Mouse (Mus musculus): ENCODE results near the gene Cntn6. TPM values are rescaled to one million over a fixed set of nuclear protein-coding genes. Genes with fewer than 3 reads are reported as not detected.

Gene Cntn6
- not detected in 2 replicates for polyA plus RNA-seq (2012; rRNA removed)

DNA sequence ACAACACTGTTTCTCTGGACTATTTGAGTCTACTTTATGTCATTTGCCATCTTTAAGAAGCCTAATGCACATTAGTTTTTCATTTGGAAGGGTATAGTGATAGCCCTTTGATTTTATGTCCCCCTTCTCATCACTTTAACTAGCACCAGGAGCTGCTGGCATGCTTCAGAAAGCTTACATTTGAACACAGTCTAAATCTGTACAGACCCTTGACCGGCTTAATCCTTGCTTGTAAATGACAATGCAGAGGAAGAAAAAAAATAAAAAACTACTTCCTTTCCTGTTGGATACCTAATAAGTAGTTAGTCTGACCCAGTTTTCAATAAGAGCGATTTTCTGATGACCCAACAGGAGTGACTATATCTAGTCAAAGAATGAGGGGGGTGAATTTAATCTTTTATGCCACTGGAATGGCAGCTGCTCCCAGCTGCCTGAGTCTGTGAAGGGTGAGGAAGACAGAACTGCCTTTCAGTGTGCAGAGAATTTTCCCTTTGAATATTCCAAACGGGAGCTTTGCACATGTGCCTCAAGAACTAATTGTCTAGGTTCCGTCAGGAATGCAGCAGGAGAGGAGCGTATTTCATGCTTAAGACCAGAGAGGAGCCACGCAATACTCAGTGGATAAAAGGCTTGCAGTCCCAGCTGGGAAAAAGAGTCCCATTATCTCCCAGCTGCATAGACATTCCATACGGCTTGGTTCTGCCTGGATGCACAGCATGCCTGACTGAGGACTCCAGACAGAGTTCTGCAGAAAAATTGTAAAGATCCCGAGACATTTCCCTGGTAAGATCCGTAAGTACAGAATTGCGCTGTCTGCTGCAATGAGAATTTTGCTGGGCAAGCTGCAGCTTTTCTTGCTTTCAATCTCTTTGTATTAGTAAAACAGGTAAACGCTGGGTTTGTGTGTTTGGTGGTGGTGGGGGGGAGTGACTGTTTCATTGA, at the start of gene Cntn6:
Cntn6 (plus strand) TSS at position 301 of the 942 bp plus-strand sequence.
- no peak for DNase-seq
- H3K27ac ChIP-seq (ENCODE audit: control insufficient read depth, insufficient read depth, low read length): no peak within 1 kb of the TSS
- H3K4me3 ChIP-seq (ENCODE audit: control insufficient read depth, insufficient read depth, low read length): no peak within 1 kb of the TSS
- no peaks in the 10 kb centered on the region for H3K4me1 ChIP-seq (replicated peaks; ENCODE audit: control insufficient read depth, insufficient read depth, low read length)
- H3K36me3 ChIP-seq (ENCODE audit: control insufficient read depth, insufficient read depth, low read length): no peaks in the 10 kb centered on the region
- TF ChIP-seq POLR2A (IDR thresholded peaks at IDR 0.05; ENCODE audit: control insufficient read depth, extremely low read depth, insufficient read depth, low read length, poor library complexity) (no peak), CTCF (IDR thresholded peaks at IDR 0.05; ENCODE audit: borderline replicate concordance, control insufficient read depth, extremely low read depth, insufficient read depth, low read length, poor library complexity) (no peak)
- WGBS: 89% methylated on average over 11 of the region's 11 CpGs
- H3K27me3 ChIP-seq (ENCODE audit: control insufficient read depth, insufficient read depth, low read length): no peaks in the 10 kb centered on the region

DNA sequence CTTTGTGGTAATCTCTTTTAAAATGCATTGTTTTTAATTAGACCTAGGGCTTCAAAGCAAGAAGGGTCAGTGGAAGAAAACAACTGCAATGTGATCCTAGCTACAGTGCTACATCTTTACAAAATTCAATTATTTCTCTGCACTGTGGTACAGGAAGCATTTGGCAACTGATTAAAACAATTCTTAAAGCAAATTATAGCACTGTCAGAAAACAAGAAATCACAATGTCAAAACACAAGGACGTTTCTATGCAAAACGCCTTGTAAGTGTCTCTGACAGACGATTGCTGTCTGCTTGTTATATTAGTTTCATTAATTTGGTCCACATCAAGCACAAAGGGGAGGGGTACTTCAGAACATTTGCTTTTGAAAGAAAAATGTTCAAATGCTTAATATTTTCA, 48.9 kb upstream of the Cntn6 start:
- H3K4me1 ChIP-seq (replicated peaks; ENCODE audit: control insufficient read depth, insufficient read depth, low read length): no peaks in the 10 kb centered on the region
- H3K27ac ChIP-seq (ENCODE audit: control insufficient read depth, insufficient read depth, low read length): no peak overlapping the region
- TF ChIP-seq POLR2A (IDR thresholded peaks at IDR 0.05; ENCODE audit: control insufficient read depth, extremely low read depth, insufficient read depth, low read length, poor library complexity) (no peak), CTCF (IDR thresholded peaks at IDR 0.05; ENCODE audit: borderline replicate concordance, control insufficient read depth, extremely low read depth, insufficient read depth, low read length, poor library complexity) (no peak)
- H3K27me3 ChIP-seq (ENCODE audit: control insufficient read depth, insufficient read depth, low read length): no peaks in the 10 kb centered on the region
- no peak for DNase-seq
- 86% methylated on average over 3 of the region's 3 CpGs for WGBS
- H3K36me3 ChIP-seq (ENCODE audit: control insufficient read depth, insufficient read depth, low read length): no peaks in the 10 kb centered on the region
- H3K4me3 ChIP-seq (ENCODE audit: control insufficient read depth, insufficient read depth, low read length): no peak overlapping the region

DNA sequence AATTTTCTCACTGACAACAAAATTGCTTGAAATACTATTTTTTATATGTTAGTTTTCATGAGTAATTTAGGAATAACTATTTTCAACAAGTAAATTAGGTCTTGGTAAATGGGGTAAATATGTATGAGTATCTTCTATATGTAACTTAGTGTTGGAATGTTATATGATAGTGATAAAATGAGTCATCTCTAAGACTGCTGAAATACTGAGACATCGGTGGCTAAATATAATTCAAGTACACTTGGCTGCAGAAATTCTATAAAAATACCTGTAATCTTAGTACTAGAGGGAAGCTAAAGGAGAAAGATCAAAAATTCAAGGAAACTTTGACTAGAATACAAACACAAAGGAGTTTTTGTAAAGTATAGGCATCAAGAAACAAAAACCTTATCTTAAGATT, 21.9 kb upstream of the Cntn6 start:
- H3K27me3 ChIP-seq (ENCODE audit: control insufficient read depth, insufficient read depth, low read length): no peaks in the 10 kb centered on the region
- no peaks in the 10 kb centered on the region for H3K36me3 ChIP-seq (ENCODE audit: control insufficient read depth, insufficient read depth, low read length)
- no peak for DNase-seq
- H3K4me3 ChIP-seq (ENCODE audit: control insufficient read depth, insufficient read depth, low read length): no peak overlapping the region
- no peaks in the 10 kb centered on the region for H3K4me1 ChIP-seq (replicated peaks; ENCODE audit: control insufficient read depth, insufficient read depth, low read length)
- no peak overlapping the region for H3K27ac ChIP-seq (ENCODE audit: control insufficient read depth, insufficient read depth, low read length)
- TF ChIP-seq CTCF (IDR thresholded peaks at IDR 0.05; ENCODE audit: borderline replicate concordance, control insufficient read depth, extremely low read depth, insufficient read depth, low read length, poor library complexity) (no peak), POLR2A (IDR thresholded peaks at IDR 0.05; ENCODE audit: control insufficient read depth, extremely low read depth, insufficient read depth, low read length, poor library complexity) (no peak)
- WGBS: 100% methylated on average over 1 of the region's 1 CpGs

- H3K4me3 ChIP-seq (ENCODE audit: control insufficient read depth, insufficient read depth, low read length): no peak overlapping the region
- no peak overlapping the region for H3K27ac ChIP-seq (ENCODE audit: control insufficient read depth, insufficient read depth, low read length)
- DNase-seq: no peak
- TF ChIP-seq CTCF (IDR thresholded peaks at IDR 0.05; ENCODE audit: borderline replicate concordance, control insufficient read depth, extremely low read depth, insufficient read depth, low read length, poor library complexity) (no peak), POLR2A (IDR thresholded peaks at IDR 0.05; ENCODE audit: control insufficient read depth, extremely low read depth, insufficient read depth, low read length, poor library complexity) (no peak)
- no peaks in the 10 kb centered on the region for H3K36me3 ChIP-seq (ENCODE audit: control insufficient read depth, insufficient read depth, low read length)
- no peaks in the 10 kb centered on the region for H3K4me1 ChIP-seq (replicated peaks; ENCODE audit: control insufficient read depth, insufficient read depth, low read length)
- H3K27me3 ChIP-seq (ENCODE audit: control insufficient read depth, insufficient read depth, low read length): no peaks in the 10 kb centered on the region
Observed at GRCm38 (mm10) chr6:104479242-104479641, 13.3 kb upstream of the Cntn6 start.

- Histone ChIP-seq H3K27ac (ENCODE audit: control insufficient read depth, insufficient read depth, low read length) (no peak overlapping the region), H3K36me3 (ENCODE audit: control insufficient read depth, insufficient read depth, low read length) (no peaks in the 10 kb centered on the region), H3K27me3 (ENCODE audit: control insufficient read depth, insufficient read depth, low read length) (no peaks in the 10 kb centered on the region), H3K4me1 (replicated peaks; ENCODE audit: control insufficient read depth, insufficient read depth, low read length) (no peaks in the 10 kb centered on the region), H3K4me3 (ENCODE audit: control insufficient read depth, insufficient read depth, low read length) (no peak overlapping the region)
- WGBS: 87% methylated on average over 6 of the region's 6 CpGs
- TF ChIP-seq POLR2A (IDR thresholded peaks at IDR 0.05; ENCODE audit: control insufficient read depth, extremely low read depth, insufficient read depth, low read length, poor library complexity) (no peak), CTCF (IDR thresholded peaks at IDR 0.05; ENCODE audit: borderline replicate concordance, control insufficient read depth, extremely low read depth, insufficient read depth, low read length, poor library complexity) (no peak)
- DNase-seq: no peak
Observed at GRCm38 (mm10) chr6:104493459-104493858, 869 bp downstream of the Cntn6 start.

DNA sequence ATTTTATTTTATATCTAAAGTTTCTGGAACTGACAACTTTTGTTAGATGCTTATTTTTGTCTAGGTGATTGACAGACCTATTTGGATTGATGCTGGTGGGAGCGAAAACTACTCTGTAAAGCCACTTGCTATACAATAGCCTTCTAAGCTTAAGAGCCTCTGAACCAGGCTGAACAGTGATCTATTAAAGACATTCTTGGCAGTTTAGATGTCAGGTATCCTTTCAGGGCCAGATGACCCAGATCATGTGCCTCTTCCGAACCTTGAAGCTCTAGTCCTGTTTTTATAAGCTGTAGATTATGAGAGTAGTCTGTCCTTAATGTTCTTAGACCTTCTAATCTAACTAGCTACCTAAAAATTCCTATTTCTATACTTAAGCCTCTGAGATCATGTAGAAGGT, 3.2 kb downstream of the Cntn6 start:
- 88% methylated on average over 2 of the region's 2 CpGs for WGBS
- TF ChIP-seq POLR2A (IDR thresholded peaks at IDR 0.05; ENCODE audit: control insufficient read depth, extremely low read depth, insufficient read depth, low read length, poor library complexity) (no peak), CTCF (IDR thresholded peaks at IDR 0.05; ENCODE audit: borderline replicate concordance, control insufficient read depth, extremely low read depth, insufficient read depth, low read length, poor library complexity) (no peak)
- Histone ChIP-seq H3K27me3 (ENCODE audit: control insufficient read depth, insufficient read depth, low read length) (no peaks in the 10 kb centered on the region), H3K36me3 (ENCODE audit: control insufficient read depth, insufficient read depth, low read length) (no peaks in the 10 kb centered on the region), H3K27ac (ENCODE audit: control insufficient read depth, insufficient read depth, low read length) (no peak overlapping the region), H3K4me1 (replicated peaks; ENCODE audit: control insufficient read depth, insufficient read depth, low read length) (no peaks in the 10 kb centered on the region), H3K4me3 (ENCODE audit: control insufficient read depth, insufficient read depth, low read length) (no peak overlapping the region)
- no peak for DNase-seq
